Mouse (Mus musculus) embryonic facial prominence, embryonic 14.5 days (tissue): ENCODE results near the gene Pid1. TPM values are rescaled to one million over a fixed set of nuclear protein-coding genes. Genes with fewer than 3 reads are reported as not detected.

Experiments
- ATAC-seq: fragments of 200-750 bp; cut with Nextera tagmentation; 2 replicates; pipeline ENCODE4 v1.8.0; 2017; ENCODE audit warnings: low read depth, moderate number of reproducible peaks, moderate TSS enrichment
- DNase-seq: peaks from one replicate; pipeline ENCODE4 v3.0.0-alpha.2; 2015; ENCODE audit warnings: low spot score
- H3K27ac ChIP-seq: fragments of 300-500 bp; sonication (generic); replicated peaks from 2 replicates; pipeline ENCODE4 v1.5.1; 2014; ENCODE audit warnings: low read depth, mild to moderate bottlenecking, low read length, moderate library complexity
- H3K27me3 ChIP-seq: fragments of 300-500 bp; sonication (generic); replicated peaks from 2 replicates; pipeline ENCODE4 v1.6.1; 2014; ENCODE audit warnings: low read length; ENCODE audit not compliant: control insufficient read depth, insufficient read depth
- H3K36me3 ChIP-seq: fragments of 300-500 bp; sonication (generic); 2 replicates; pipeline ENCODE4 v1.6.1; 2014; ENCODE audit warnings: low read length, mixed read lengths; ENCODE audit not compliant: control insufficient read depth, insufficient read depth
- H3K4me1 ChIP-seq: fragments of 300-500 bp; sonication (generic); 2 replicates; pipeline ENCODE4 v1.6.1; 2014; ENCODE audit warnings: antibody characterized with exemption, low read length; ENCODE audit not compliant: control insufficient read depth, insufficient read depth
- H3K4me2 ChIP-seq: fragments of 300-500 bp; sonication (generic); 2 replicates; pipeline ENCODE4 v1.6.1; 2014; ENCODE audit warnings: low read depth, mild to moderate bottlenecking, low read length, moderate library complexity, mixed read lengths
- H3K4me3 ChIP-seq: fragments of 300-500 bp; sonication (generic); 2 replicates; pipeline ENCODE4 v1.5.1; 2014; ENCODE audit warnings: low read depth, mild to moderate bottlenecking, low read length
- H3K9ac ChIP-seq: fragments of 300-500 bp; sonication (generic); 2 replicates; pipeline ENCODE4 v1.6.1; 2014; ENCODE audit warnings: low read depth, mild to moderate bottlenecking, low read length, moderate library complexity, mixed read lengths
- H3K9me3 ChIP-seq: fragments of 300-500 bp; sonication (generic); 2 replicates; pipeline ENCODE4 v1.6.1; 2016; ENCODE audit warnings: low read length; ENCODE audit not compliant: control insufficient read depth
- WGBS: fragments of 180-500 bp; shearing (Covaris S2); extraction: QIAGEN DNeasy Blood & Tissue Kit; methylation state at CpG from one replicate; pipeline ENCODE4 v1.1.7; 2014; 5-methylcytosine and 5-hydroxymethylcytosine counted together
- polyA plus RNA-seq: library from polyadenylated mRNA; unstranded; fragments of >200 nt; fragmentation: Nextera tagmentation; extraction: Ambion mirVana; gene quantifications from 2 replicates; pipeline ENCODE4 v1.2.1, GENCODE M21; 2014

Gene Pid1
- polyA plus RNA-seq, 1 experiment from 2014 or later: 38.8 TPM

DNA sequence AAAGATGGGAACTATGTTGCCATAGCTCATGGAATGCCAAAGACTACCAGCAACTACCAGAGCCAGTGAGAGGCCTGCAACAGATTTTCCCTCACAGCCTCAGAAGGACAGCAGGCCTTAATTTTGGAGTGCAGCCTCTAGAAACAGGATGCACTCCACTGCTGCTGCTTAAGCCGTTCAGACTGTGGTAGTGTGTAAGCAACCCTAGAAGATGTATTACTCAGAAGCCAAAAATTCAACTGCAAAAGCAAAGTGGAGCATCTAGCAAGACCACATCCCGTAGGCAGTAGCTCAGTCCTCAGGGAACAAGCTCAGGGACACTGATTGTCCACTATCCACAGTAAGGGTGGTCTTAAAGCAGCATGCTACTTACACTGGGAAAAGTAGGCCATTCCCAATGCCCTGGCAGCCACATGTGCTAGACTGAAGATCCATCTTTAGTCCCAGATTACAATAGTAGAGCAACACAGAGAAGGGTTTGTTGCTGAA, 92.2 kb downstream of the Pid1 start:
- DNase-seq: no peak
- no peak overlapping the region for H3K27ac ChIP-seq
- H3K9me3 ChIP-seq: no peaks in the 10 kb centered on the region
- H3K9ac ChIP-seq: no peak overlapping the region
- ATAC-seq: no peak
- H3K4me1 ChIP-seq: no peaks in the 10 kb centered on the region
- no peaks in the 10 kb centered on the region for H3K36me3 ChIP-seq
- H3K4me3 ChIP-seq: no peak overlapping the region
- H3K4me2 ChIP-seq: no peak overlapping the region
- no peaks in the 10 kb centered on the region for H3K27me3 ChIP-seq
- WGBS: 60% methylated on average over 2 of the region's 2 CpGs

- WGBS: 97% methylated on average over 2 of the region's 2 CpGs
- DNase-seq (no peak), ATAC-seq (no peak)
- no peaks in the 10 kb centered on the region for H3K36me3 ChIP-seq
- no peaks in the 10 kb centered on the region for H3K27me3 ChIP-seq
- H3K4me1 ChIP-seq: peaks cover 8% of the 10 kb centered on the region; the same call in 1 of the 2 replicates
- H3K9me3 ChIP-seq: no peaks in the 10 kb centered on the region
- H3K9ac ChIP-seq: no peak overlapping the region
- H3K4me2 ChIP-seq: no peak overlapping the region
- no peak overlapping the region for H3K4me3 ChIP-seq
- H3K27ac ChIP-seq: no peak overlapping the region
Measured at GRCm38 (mm10) chr1:84257656-84258055, 106.3 kb downstream of the Pid1 start.

DNA sequence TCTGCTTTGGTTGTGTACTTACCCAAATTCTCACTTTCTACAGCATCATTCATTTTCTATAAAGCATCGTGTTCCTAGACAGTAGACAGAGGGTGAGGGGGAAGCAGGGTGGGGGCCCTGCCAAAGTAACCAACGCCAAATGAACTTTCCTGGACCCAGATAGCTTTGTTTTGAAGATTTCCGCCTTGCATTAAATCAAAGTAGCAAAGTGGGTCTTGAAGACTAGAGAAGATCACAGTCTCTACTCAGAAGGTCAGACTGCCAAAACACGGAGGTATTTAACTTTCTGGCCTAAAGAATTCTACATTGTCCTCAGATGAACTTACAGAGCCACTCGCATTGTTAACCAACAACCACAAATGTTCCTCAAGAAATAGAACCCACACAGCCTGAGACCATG, 109.6 kb downstream of the Pid1 start:
- ATAC-seq: no peak
- DNase-seq: no peak

GRCm38 (mm10) chr1:84253838-84254237, 110.1 kb downstream of the Pid1 start:
- no peak overlapping the region for H3K4me3 ChIP-seq
- no peak for ATAC-seq
- no peaks in the 10 kb centered on the region for H3K27me3 ChIP-seq
- WGBS: 49% methylated on average over 3 of the region's 3 CpGs
- peaks cover 11% of the 10 kb centered on the region; the same call in 1 of the 2 replicates for H3K4me1 ChIP-seq
- H3K9me3 ChIP-seq: no peaks in the 10 kb centered on the region
- DNase-seq: no peak
- no peaks in the 10 kb centered on the region for H3K36me3 ChIP-seq
- H3K9ac ChIP-seq: no peak overlapping the region
- no peak overlapping the region for H3K27ac ChIP-seq
- H3K4me2 ChIP-seq: no peak overlapping the region

More for the DNA sequence above, 109.6 kb downstream of the Pid1 start:
- H3K4me1 ChIP-seq: peaks cover 11% of the 10 kb centered on the region; the same call in 1 of the 2 replicates
- H3K4me2 ChIP-seq: no peak overlapping the region
- no peak overlapping the region for H3K9ac ChIP-seq
- WGBS: 72% methylated on average over 5 of the region's 5 CpGs
- no peaks in the 10 kb centered on the region for H3K36me3 ChIP-seq
- no peak overlapping the region for H3K4me3 ChIP-seq
- H3K9me3 ChIP-seq: no peaks in the 10 kb centered on the region
- no peaks in the 10 kb centered on the region for H3K27me3 ChIP-seq
- no peak overlapping the region for H3K27ac ChIP-seq

DNA sequence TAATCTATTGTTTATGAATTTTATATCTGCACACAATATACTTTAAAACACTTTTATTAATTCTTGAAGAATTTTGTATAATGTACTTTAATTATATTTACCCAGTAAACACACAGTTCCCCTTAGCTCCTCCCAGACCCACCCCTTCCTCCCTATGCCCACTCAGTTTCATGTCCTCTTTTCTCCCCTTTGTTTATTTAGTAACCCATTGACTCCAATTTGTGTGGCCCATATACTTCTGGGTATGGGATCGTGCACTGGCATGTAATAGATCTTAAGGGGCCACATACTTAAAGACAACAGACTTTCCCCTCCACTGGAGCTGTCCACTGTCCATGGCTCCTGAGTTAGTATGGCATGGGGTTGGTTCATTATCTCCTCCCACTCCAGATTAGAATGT, 112.8 kb downstream of the Pid1 start:
- Histone ChIP-seq H3K4me2 (no peak overlapping the region), H3K4me1 (peaks cover 11% of the 10 kb centered on the region; the same call in 1 of the 2 replicates), H3K9me3 (no peaks in the 10 kb centered on the region), H3K9ac (no peak overlapping the region), H3K36me3 (no peaks in the 10 kb centered on the region), H3K4me3 (no peak overlapping the region), H3K27me3 (no peaks in the 10 kb centered on the region), H3K27ac (no peak overlapping the region)
- DNase-seq (no peak), ATAC-seq (no peak)
- 61% methylated on average over 1 of the region's 1 CpGs for WGBS

DNA sequence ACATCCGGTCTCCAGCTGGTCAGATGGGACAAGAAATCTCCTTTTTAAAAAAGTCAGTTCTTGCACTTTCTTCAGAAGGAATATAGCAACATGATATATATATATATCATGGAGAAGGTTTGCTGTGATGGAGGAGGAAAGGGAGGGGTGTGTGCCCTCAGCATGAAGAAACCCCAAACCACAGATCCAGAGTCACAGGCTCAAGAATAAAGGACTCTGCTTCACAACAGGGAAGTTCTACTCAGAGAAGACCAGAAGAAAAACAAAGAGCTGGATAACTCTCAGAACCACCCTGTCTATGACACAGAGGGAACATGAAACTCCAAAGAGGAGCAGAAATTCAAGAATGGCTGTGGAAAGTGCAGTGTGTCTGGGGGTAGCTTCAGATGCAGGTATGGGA, 113.2 kb downstream of the Pid1 start:
- peaks cover 11% of the 10 kb centered on the region; the same call in 1 of the 2 replicates for H3K4me1 ChIP-seq
- H3K4me2 ChIP-seq: no peak overlapping the region
- ATAC-seq: no peak
- H3K36me3 ChIP-seq: no peaks in the 10 kb centered on the region
- no peak overlapping the region for H3K4me3 ChIP-seq
- H3K9ac ChIP-seq: no peak overlapping the region
- 74% methylated on average over 1 of the region's 1 CpGs for WGBS
- no peak for DNase-seq
- H3K9me3 ChIP-seq: no peaks in the 10 kb centered on the region
- H3K27me3 ChIP-seq: no peaks in the 10 kb centered on the region
- H3K27ac ChIP-seq: no peak overlapping the region

GRCm38 (mm10) chr1:84249772-84250338, 114.1 kb downstream of the Pid1 start:
- WGBS: 66% methylated on average over 6 of the region's 6 CpGs
- H3K27me3 ChIP-seq: no peaks in the 10 kb centered on the region
- H3K9ac ChIP-seq: no peak overlapping the region
- ATAC-seq: no peak
- no peaks in the 10 kb centered on the region for H3K9me3 ChIP-seq
- no peak overlapping the region for H3K27ac ChIP-seq
- H3K36me3 ChIP-seq: no peaks in the 10 kb centered on the region
- no peak overlapping the region for H3K4me2 ChIP-seq
- H3K4me1 ChIP-seq: peaks cover 11% of the 10 kb centered on the region; the same call in 1 of the 2 replicates
- H3K4me3 ChIP-seq: no peak overlapping the region
- DNase-seq: no peak

DNA sequence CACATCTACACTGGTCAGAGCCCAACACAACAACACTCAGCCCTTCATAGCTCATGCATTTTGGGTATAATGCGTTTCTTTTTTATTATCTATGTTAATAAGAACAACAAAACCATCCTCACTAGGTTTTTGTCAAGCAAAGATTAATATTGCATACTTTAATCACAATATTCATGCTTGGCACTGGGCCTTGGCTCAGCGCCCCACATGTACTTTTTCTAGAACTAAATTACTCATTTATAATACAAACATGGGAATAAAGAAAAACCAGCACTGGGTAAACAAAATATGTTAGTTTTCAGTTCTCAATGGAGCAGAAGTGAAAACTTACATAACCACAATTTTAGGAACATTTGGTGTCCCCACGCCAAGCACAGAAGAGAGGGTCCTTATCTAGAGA, 116.9 kb downstream of the Pid1 start:
- WGBS: 90% methylated on average over 3 of the region's 3 CpGs
- Histone ChIP-seq H3K9ac (no peak overlapping the region), H3K27ac (no peak overlapping the region), H3K4me3 (no peak overlapping the region), H3K4me2 (no peak overlapping the region), H3K27me3 (no peaks in the 10 kb centered on the region), H3K36me3 (no peaks in the 10 kb centered on the region), H3K9me3 (no peaks in the 10 kb centered on the region), H3K4me1 (0 out of 2 replicates have a peak, but pooled peaks cover 3% of the 10 kb centered on the region)
- DNase-seq: no peak
- ATAC-seq: no peak

- H3K27me3 ChIP-seq: no peaks in the 10 kb centered on the region
- no peak overlapping the region for H3K4me3 ChIP-seq
- no peaks in the 10 kb centered on the region for H3K36me3 ChIP-seq
- H3K9ac ChIP-seq: no peak overlapping the region
- no peak overlapping the region for H3K4me2 ChIP-seq
- no peak for ATAC-seq
- H3K9me3 ChIP-seq: no peaks in the 10 kb centered on the region
- no peak overlapping the region for H3K27ac ChIP-seq
- WGBS: 83% methylated on average over 4 of the region's 4 CpGs
- no peaks in the 10 kb centered on the region for H3K4me1 ChIP-seq
- DNase-seq: no peak
Measured at GRCm38 (mm10) chr1:84241192-84241828, 122.7 kb downstream of the Pid1 start.
